Mouse (Mus musculus): Measurements from ENCODE around the gene Mdc1.

- TF ChIP-seq CTCF (IDR thresholded peaks at IDR 0.05; ENCODE audit: low read depth) (no peak), EP300 (optimal IDR thresholded peaks at IDR 0.05) (no peak)
Measured at GRCm38 (mm10) chr17:35813653-35814052, 27.7 kb upstream of the Mdc1 start.

Measured in stomach, postnatal 0 days (tissue).